Mouse (Mus musculus) cerebral cortex, adult 2 months (tissue): ENCODE results near the gene Zfp92.

Source experiments
- WGBS: fragments of 180-500 bp; shearing (Covaris S2); methylation state at CpG from one replicate; pipeline ENCODE4 v1.1.7; 2018; 5-methylcytosine and 5-hydroxymethylcytosine counted together

Zfp92 gene

GRCm38 (mm10) chrX:73474340-73475165 lies 63.7 kb downstream of the Zfp92 start:
- WGBS: 69% methylated on average over 12 of the region's 12 CpGs

DNA sequence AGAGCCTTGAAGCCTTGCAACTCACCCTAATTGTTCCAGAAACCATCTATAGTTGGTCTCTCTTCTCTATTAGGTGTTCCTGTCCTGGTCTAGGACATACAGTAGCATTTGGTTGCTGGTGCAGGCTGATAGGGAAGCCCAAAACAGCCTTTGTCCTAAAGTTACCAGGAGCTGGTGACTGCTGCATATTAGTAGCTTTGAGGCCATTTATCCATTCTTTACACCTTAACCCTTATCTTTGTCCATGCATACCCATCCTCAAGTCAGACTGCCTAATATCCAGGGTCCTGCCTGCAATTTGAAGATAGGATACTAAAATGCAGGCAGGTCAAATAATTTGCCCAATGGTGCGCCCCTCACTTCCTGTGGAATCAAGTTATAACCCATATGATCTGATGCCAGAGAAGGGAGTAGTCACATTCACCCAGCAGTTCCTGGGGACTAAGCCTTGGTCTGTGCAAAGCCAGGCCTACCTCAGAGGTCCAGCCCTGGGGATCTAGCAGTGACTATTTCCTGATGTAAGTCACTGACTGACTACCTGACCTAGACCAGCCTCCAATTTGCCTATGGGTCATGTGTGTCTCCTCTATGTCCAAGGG lies 64.9 kb downstream of the Zfp92 start:
- 100% methylated on average over 1 of the region's 1 CpGs for WGBS

DNA sequence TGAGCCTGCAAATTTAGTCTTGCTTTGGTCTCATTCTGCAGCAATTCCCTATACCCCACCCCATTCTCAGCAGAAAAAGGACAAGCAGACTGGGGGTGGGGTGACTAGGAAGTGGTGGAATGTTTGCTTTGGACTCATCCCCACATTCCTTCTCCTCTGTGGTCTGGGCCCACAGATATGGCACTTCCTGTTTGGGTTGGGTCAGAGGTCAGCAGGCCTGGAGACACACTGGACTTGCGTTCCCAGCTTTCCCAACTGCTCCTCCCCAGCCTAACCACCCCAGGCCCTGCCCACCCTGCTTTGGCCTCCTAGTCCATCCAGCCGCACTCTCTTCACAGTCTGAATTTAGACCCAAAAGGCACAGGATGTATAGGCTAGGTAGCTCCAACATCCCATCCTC lies 65.7 kb downstream of the Zfp92 start:
- 78% methylated on average over 2 of the region's 2 CpGs for WGBS

DNA sequence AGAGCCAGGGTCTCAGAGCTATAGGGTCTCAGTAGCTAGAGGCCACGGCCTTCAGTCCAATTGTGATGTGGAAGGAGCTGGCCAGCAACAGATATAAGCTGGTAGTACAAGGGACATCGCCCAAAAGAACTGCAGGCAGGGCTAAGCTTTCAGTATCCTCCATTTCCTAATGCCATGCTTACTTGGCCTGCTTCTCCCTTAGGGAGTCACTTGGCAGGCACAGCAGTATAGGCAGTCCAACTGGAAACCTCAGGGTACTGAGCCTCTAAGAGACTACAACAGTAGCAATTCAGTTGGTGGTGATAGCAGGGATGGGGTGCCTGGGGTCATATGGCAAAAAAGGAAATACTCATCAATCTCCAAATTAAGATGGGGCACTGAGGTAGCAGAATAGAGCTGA lies 66.6 kb downstream of the Zfp92 start:
- 98% methylated on average over 2 of the region's 2 CpGs for WGBS
